Mouse (Mus musculus) Muller cell, postnatal 12 days (primary cell): ENCODE data around the gene Cap2.

ENCODE experiments used
- DNase-seq: peaks from one replicate; pipeline ENCODE4 v3.0.0-alpha.2; 2015; ENCODE audit errors: inconsistent ontology term

The Cap2 gene

DNA sequence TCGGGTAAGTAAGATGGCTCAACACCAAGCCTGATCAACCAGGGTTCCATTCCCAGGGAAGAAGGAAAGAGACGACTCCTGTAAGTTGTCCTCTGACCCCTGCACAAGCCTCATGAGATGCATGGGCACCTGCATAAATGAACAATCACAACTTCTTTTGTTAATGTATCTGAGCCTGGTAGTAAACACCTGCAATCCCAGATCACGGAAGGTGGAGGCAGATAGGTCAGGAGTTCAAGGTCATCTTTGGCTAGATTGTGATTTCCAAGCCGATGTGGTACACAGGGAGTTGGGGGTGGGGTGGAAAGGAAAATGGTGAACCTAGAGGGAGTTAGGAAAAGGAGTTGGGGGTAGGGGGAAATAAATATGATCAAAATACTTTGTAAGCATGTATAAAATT lies 131.1 kb downstream of the Cap2 start:
- no peak for DNase-seq

GRCm38 (mm10) chr13:46633320-46634132 lies 131.9 kb downstream of the Cap2 start:
- DNase-seq = peak; percentile 71

GRCm38 (mm10) chr13:46634133-46634488 lies 132.5 kb downstream of the Cap2 start:
- DNase-seq = no peak

DNA sequence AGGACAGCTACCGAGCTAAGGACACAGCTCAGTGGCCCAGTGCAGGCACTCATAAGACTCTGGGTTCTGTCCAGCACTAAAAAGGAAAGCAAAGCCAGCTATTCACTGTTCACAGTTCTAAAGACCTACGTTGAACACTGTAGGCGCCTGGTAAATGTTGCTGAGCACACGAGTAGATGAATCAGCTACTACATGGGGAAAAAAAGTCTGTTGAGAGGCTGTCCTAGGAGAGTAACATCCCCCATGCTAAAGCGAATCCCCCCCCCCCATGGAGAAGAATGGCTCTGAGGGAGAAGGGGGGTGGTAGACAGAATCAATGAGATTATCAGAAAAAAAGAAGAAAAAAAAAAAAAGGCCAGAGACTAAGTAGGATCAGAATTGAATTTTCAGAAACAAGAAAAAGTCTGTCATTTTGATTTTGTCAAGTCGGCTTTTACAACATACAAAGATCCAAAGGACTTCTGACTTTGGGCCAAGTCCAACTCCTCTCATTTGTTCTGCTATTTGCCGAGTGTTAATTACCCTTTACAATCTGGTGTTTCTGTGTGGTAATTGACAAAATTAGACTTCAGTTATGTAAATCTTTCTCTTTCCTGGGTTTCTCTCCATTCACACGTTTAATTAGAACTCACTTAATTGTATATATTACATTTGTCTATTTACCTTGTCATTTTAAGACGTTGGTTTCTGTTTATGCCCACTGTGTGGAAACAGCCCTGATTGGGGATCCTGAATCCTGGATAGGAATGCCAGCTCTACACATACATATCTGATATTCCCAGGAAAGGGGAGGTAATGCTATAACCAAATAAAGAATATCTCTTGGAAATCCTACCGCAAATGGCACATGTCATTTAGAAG lies 139.2 kb downstream of the Cap2 start:
- DNase-seq = no peak

- DNase-seq = no peak
Observed at GRCm38 (mm10) chr13:46642318-46642717, 140.7 kb downstream of the Cap2 start.

GRCm38 (mm10) chr13:46644175-46644574 lies 142.5 kb downstream of the Cap2 start:
- DNase-seq = no peak

DNA sequence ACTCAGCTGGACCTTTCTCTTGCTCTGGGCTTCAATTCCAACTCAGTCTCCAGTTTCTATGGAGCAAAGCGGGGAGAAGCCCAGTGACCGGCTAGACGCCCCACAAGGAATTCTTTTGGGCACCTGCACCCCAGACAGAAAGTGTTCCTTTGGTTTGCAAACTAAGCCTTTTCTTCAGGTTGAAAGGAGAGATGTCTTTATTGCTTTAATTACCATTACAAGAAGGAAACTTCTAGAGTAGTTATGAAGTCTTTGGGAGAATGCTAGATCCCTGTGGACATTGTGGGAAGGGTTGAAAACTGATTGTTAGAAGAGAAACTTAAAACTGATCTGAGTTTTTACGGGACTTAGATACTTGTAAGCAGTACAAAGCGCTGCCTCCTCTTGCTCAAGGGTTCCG lies 143.8 kb downstream of the Cap2 start:
- DNase-seq = no peak

GRCm38 (mm10) chr13:46651853-46652252 lies 150.2 kb downstream of the Cap2 start:
- DNase-seq = no peak

- no peak for DNase-seq
Observed at GRCm38 (mm10) chr13:46652671-46653070, 151.0 kb downstream of the Cap2 start.

DNA sequence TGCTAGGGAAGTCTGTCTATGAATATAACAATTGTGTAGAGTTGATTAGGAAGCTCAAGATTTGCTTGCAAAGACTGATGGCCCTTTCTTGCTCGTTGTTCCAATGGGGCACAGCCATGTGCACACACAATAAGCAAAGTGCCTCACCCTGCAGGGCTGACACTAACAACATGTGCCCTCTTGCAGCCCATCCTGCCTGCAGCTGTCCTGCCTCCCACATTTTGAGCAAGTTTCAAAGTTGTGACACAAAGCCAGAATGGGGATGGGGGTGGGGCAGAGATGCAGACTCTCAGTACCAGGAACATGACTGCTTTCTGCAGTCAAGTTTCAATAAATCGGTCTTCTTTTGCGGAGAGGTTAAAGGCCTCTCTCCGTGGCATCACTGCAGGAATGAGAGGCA lies 152.0 kb downstream of the Cap2 start:
- DNase-seq = no peak

DNA sequence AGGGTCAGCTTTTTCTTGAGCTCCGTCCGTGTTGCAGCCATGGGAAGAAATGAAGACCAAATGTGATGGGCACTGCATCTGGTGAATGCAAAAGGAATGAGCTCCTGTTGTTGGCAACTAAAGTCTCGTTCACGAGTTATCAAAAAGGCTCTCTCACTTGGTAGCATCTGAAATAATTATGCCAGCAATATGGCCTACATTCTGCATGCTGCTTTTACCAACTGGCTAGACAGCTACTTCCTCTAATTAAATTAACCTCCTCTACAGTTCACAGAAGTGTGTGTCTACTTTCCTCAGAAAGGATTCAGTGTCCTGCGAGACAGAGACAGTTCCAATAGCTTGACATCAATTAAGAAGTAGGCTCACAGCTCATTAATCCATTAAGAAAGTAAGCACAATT lies 152.9 kb downstream of the Cap2 start:
- DNase-seq = peak; percentile 59

DNA sequence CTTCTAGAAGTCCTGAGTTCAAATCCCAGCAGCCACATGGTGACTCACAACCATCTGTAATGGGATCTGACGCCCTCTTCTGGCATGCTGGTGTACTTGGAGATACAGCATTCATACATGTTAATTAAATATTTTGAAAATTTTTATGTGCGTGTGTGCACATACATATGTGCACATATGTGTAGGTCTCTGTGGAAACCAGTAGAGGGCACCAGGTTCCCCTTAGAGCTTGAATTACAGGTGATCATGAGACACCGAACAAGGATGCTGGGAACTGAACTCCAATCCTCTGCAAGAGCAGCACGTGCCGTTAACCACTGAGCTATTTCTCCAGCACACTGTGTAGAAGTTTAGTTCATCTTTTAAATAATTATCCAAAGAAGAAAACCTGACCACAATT lies 157.6 kb downstream of the Cap2 start:
- DNase-seq = no peak

DNA sequence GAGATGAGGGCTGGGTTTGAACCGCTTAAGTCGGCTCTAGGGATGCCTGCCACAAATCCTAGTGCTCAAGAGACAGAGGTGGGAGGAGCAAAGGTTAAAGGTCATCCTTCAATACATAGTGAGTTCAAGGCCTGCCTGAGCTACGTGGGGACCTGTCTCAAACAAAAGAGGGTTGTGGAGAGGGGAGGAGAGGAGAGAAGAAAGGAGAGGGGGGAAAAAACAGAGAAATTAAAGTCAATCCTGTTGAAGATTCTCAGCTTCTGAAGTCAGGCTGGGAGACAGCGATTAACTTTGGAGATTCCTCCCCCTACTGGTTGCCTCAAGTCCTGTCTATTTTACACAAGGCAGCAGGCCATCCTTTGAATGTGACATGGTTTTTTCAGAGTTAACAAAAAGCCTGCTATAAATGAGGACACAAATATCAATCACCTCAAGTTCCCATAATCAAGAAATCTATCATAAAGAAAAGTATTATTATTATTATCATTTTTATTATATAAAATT lies 161.9 kb downstream of the Cap2 start:
- peak; percentile 38 for DNase-seq

DNA sequence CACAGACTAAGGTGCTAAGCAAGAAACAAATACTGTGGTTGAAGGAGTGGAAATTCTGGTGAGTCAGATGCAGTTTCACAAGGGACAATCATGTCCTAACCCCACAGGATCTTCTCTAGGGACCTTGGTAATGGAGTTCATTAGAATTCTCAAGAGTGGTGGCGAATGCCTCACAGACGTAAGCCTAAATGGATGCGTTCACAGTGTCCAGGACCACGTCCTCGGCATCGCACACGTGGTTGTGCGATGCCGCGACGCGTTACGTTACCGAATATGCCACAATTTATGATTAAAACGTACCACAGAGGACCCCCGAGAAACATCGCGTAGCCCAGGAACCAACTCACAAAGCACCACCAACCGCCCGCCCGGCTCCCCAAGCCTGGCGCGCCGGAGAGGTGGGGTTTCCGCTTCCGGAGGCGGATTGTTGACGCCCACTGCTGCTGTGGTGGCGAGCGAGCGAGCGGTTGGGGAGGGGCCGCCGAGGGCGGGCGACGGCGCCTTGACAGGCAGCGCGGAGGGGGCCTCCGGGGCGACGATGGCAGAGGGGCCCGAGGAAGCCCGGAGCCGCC lies 167.5 kb downstream of the Cap2 start, which contains the start of gene Fam8a1:
Gene Fam8a1, plus strand, starts transcription at position 475 of the 572 bp plus-strand sequence.
- peak; percentile 96 for DNase-seq

DNA sequence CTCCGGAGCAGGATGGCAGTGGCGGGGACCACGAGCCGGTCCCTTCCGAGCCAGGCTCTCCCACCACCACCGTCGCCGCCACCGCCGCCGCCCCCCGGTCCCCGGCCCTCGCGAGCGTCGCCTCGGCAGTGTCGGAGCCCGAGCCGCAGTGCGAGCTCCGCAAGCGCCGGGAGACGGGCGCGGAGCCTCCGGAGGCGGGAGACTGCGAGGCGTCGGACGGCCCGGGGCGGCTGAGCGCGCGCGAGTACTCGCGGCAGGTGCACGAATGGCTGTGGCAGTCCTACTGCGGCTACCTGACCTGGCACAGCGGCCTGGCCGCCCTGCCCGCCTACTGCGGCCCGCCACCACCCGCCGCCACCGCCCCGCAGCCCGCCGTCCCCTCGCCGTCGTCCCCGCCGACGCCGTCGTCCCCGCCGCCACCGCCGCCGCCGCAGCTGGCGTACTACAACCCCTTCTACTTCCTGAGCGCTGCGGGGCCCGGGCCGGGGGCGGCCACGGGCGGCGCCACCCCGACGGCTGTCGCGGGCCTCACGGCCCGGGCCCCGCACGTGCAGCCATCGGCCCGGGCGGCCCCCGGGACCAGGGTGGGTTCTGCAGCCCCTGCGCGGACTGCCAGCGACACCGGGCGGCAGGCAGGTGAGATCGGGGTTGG lies 168.1 kb downstream of the Cap2 start:
- peak; percentile 19 for DNase-seq

DNA sequence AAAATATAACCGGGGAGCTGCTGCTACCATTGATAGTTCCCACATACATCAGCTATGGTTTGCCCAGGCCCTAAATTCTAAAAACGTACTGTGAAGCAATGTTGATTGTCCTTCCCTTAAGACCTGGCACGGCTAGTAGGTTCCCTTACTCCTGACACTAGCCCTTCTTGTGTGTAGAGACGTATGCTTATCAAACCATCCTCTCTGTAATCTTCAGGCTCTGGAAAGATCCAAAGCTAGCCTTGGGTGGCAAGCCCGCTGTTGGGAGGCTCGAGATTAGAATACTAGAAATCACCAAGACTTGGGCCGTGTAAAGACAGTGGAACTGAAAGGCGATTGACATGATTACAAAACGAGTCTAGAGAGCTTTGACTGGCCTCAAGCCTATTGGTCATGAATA lies 168.9 kb downstream of the Cap2 start:
- peak; percentile 7 for DNase-seq

GRCm38 (mm10) chr13:46674601-46675000 lies 173.0 kb downstream of the Cap2 start:
- peak; percentile 22 for DNase-seq

DNA sequence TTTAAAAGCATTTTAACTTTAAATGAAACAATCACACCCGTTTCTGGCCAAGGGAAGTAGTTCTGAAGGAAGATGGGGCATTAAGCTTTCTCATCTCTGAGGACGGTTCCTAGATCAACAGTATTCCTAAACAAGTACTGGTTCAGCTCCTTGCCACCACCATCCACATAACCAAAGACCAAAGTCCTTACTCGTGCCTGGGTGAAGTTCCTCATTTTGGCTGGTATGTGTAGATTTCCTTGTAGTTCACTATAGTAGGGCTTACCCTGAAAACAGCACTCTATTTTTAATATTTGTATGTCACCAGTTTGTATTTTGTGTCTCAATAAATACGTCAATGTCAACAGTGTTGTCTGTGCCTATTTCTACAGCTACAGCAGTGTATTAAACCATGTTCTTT lies 176.1 kb downstream of the Cap2 start:
- no peak for DNase-seq

DNA sequence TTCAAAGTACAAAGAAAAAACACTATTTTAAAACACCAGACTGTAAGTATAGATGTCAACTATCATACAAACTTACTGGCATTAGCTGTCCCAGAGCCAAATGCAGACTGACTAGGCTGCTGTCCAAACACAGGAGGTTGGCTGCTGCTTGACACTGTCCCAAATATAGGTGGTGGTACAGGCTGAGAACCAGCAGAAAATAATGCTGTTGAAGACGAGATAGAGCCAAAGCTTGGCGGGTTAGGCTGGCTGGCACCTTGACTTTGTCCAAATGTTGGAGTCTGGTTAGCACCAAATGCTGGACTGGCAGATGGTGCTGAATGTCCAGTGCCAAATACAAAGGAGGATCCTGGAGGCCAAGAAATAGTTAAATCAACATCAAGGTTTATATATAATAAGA lies 181.3 kb downstream of the Cap2 start:
- no peak for DNase-seq

DNA sequence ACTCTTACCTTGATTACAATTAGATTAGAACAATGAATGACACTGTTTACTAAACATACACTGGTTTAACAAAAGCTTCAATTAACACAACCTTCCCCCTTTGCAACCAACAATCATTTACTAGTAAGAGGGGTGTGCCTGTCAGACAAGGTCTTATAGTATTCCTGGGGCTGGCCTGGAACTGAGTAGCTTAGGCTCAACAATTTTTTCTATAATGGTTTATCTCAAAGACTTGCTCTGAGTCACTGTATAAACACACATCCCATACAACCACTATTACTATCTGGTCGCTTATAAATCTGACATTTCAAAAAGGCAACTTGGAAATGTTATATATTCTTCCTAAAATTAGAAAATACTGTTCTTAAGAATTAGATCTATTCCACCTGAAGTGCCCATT lies 181.7 kb downstream of the Cap2 start:
- DNase-seq = no peak

- DNase-seq = no peak
Observed at GRCm38 (mm10) chr13:46690559-46691241, 189.1 kb downstream of the Cap2 start.
